Comparison of ENCODE assay signal across 30 mouse cellular contexts in the genomic region with DNA sequence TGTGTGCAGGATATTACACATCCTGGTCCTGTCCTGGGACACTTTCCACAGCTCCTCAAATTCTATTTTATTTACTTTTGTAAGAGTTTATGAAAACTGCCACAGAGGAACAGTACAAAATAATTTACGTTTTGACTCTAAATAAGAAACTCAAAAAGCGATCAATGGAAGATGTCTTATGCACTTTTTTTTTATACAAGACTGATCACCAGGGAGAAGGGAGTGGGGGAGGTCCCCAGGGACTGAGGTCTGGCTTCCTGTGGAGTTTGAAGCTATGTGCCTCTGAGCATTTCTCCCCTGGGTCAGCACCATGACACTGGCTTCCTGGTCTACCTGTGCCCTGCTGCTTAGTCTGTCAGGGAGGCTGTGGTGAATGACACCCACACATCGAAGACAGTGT.
"Had no signal": no experiment of that assay in that cellular context is flagged by ENCODE, and none has a peak within 500 bp of the region (broad histone marks: within the 10 kb centered on the region; RNA-seq: fewer than 3 reads in every experiment).

No protein-coding gene starts in this region.

- ATAC-seq: liver, embryonic 12.5 days; liver, postnatal 0 days; lung, postnatal 0 days; midbrain, embryonic 13.5 days; midbrain, embryonic 16.5 days had no signal

- H3K27ac ChIP-seq: left cerebral cortex, adult 2 months; limb, embryonic 10.5 days; limb, embryonic 12.5 days; limb, embryonic 13.5 days; limb, embryonic 15.5 days; liver, embryonic 12.5 days; liver, embryonic 13.5 days; liver, embryonic 14.5 days; liver, embryonic 15.5 days; lung, embryonic 15.5 days; macrophage; midbrain, embryonic 10.5 days; midbrain, embryonic 12.5 days; midbrain, embryonic 13.5 days had no signal

- DNase-seq: left cerebral cortex, postnatal 4 days; liver; liver, embryonic 13.5 days; liver, postnatal 0 days; lung, adult 18-20 months; lung, adult 2 months; lung, embryonic 14.5 days; lung, postnatal 10 days; lung, postnatal 14 days; lung, postnatal 36 days; lung, postnatal 4 days; midbrain, embryonic 14.5 days had no signal

- H3K4me3 ChIP-seq: left cerebral cortex, adult 2 months; limb, embryonic 10.5 days; limb, embryonic 12.5 days; limb, embryonic 13.5 days; limb, embryonic 15.5 days; liver, embryonic 12.5 days; liver, embryonic 13.5 days; liver, embryonic 15.5 days; lung, embryonic 15.5 days; midbrain, embryonic 10.5 days; midbrain, embryonic 12.5 days; midbrain, embryonic 13.5 days; myocyte had no signal

- H3K4me2 ChIP-seq: limb, embryonic 12.5 days; limb, embryonic 13.5 days; limb, embryonic 15.5 days; liver, embryonic 11.5 days; liver, embryonic 12.5 days; liver, embryonic 13.5 days; liver, embryonic 15.5 days; lung, embryonic 14.5 days; lung, embryonic 15.5 days; midbrain, embryonic 12.5 days; midbrain, embryonic 13.5 days had no signal

- H3K27me3 ChIP-seq: limb, embryonic 12.5 days; limb, embryonic 13.5 days; limb, embryonic 15.5 days; liver, embryonic 13.5 days; liver, embryonic 15.5 days; lung, embryonic 15.5 days had no signal

- H3K4me1 ChIP-seq: liver, embryonic 15.5 days; lung, embryonic 15.5 days; midbrain, embryonic 10.5 days; midbrain, embryonic 12.5 days; midbrain, embryonic 13.5 days had no signal

- H3K36me3 ChIP-seq: limb, embryonic 10.5 days; limb, embryonic 12.5 days; limb, embryonic 13.5 days; limb, embryonic 15.5 days; liver, embryonic 12.5 days; liver, embryonic 13.5 days; liver, embryonic 15.5 days; lung, embryonic 15.5 days; midbrain, embryonic 10.5 days; midbrain, embryonic 12.5 days; midbrain, embryonic 13.5 days had no signal

- H3K9ac ChIP-seq: limb, embryonic 12.5 days; limb, embryonic 13.5 days; limb, embryonic 15.5 days; liver, embryonic 12.5 days; liver, embryonic 13.5 days; liver, embryonic 14.5 days; liver, embryonic 15.5 days; liver, postnatal 0 days; lung, embryonic 14.5 days; lung, embryonic 15.5 days; midbrain, embryonic 12.5 days; midbrain, embryonic 13.5 days had no signal

- H3K9me3 ChIP-seq: limb, embryonic 10.5 days; limb, embryonic 12.5 days; limb, embryonic 13.5 days; limb, embryonic 15.5 days; liver, embryonic 12.5 days; liver, embryonic 13.5 days; liver, embryonic 15.5 days; lung, embryonic 15.5 days; megakaryocyte, embryonic 14.5 days; midbrain, embryonic 10.5 days; midbrain, embryonic 12.5 days; midbrain, embryonic 13.5 days had no signal
